Mouse (Mus musculus) intestine, embryonic 15.5 days (tissue): ENCODE measurements at regions not wholly inside any gene's neighbourhood (a gene's known extent, or its start where the extent isn't known, plus 50 kb on each side); places are given as distances from the start of the nearest gene placed in this dataset.
A peak's percentile ranks its signal among the peaks of the same experiment; 100 is the strongest.

Source experiments
- ATAC-seq: fragments of 200-750 bp; cut with Nextera tagmentation; 2 replicates; pipeline ENCODE4 v1.8.0; 2017; ENCODE audit warnings: moderate TSS enrichment, moderate library complexity
- H3K27ac ChIP-seq: fragments of 300-500 bp; sonication (generic); 2 replicates; pipeline ENCODE4 v1.5.1; 2015; ENCODE audit warnings: mild to moderate bottlenecking, inconsistent platforms
- H3K27me3 ChIP-seq: fragments of 300-500 bp; sonication (generic); replicated peaks from 2 replicates; pipeline ENCODE4 v1.6.1; 2015; ENCODE audit warnings: inconsistent platforms
- H3K36me3 ChIP-seq: fragments of 300-500 bp; sonication (generic); 2 replicates; pipeline ENCODE4 v1.6.1; 2015; ENCODE audit warnings: inconsistent platforms
- H3K4me1 ChIP-seq: fragments of 300-500 bp; sonication (generic); replicated peaks from 2 replicates; pipeline ENCODE4 v1.6.1; 2015; ENCODE audit warnings: inconsistent platforms
- H3K4me2 ChIP-seq: fragments of 300-500 bp; sonication (generic); replicated peaks from 2 replicates; pipeline ENCODE4 v1.6.1; 2015; ENCODE audit warnings: mild to moderate bottlenecking, inconsistent platforms
- H3K4me3 ChIP-seq: fragments of 300-500 bp; sonication (generic); replicated peaks from 2 replicates; pipeline ENCODE4 v1.5.1; 2015; ENCODE audit warnings: inconsistent platforms
- H3K9ac ChIP-seq: fragments of 300-500 bp; sonication (generic); 2 replicates; pipeline ENCODE4 v1.6.1; 2015; ENCODE audit warnings: inconsistent platforms
- H3K9me3 ChIP-seq: fragments of 300-500 bp; sonication (generic); 2 replicates; pipeline ENCODE4 v1.6.1; 2016; ENCODE audit warnings: inconsistent platforms
- WGBS: fragments of 180-500 bp; shearing (Covaris S2); methylation state at CpG from one replicate; pipeline ENCODE4 v1.1.7; 2015; 5-methylcytosine and 5-hydroxymethylcytosine counted together

- 82% methylated on average over 7 of the region's 7 CpGs for WGBS
- no peak overlapping the region for H3K4me2 ChIP-seq
- no peaks in the 10 kb centered on the region for H3K9me3 ChIP-seq
- no peaks in the 10 kb centered on the region for H3K27me3 ChIP-seq
- no peak overlapping the region for H3K27ac ChIP-seq
- H3K4me1 ChIP-seq: no peaks in the 10 kb centered on the region
- no peaks in the 10 kb centered on the region for H3K36me3 ChIP-seq
- peak; percentile 75 for ATAC-seq
- no peak overlapping the region for H3K9ac ChIP-seq
- no peak overlapping the region for H3K4me3 ChIP-seq
Observed at GRCm38 (mm10) chr10:125802923-125803583, 162.9 kb upstream of the Lrig3 start.

- Histone ChIP-seq H3K9me3 (no peaks in the 10 kb centered on the region), H3K36me3 (no peaks in the 10 kb centered on the region), H3K27ac (no peak overlapping the region), H3K4me3 (no peak overlapping the region), H3K4me2 (no peak overlapping the region), H3K9ac (no peak overlapping the region), H3K27me3 (no peaks in the 10 kb centered on the region), H3K4me1 (no peaks in the 10 kb centered on the region; the same call in 1 of the 2 replicates)
- peak; percentile 31; the same call in 1 of the 2 replicates for ATAC-seq
- 56% methylated on average over 8 of the region's 8 CpGs for WGBS
Observed at GRCm38 (mm10) chr10:125809763-125810361, 156.1 kb upstream of the Lrig3 start.

- Histone ChIP-seq H3K4me1 (no peaks in the 10 kb centered on the region; the same call in 1 of the 2 replicates), H3K4me3 (no peak overlapping the region), H3K9ac (no peak overlapping the region), H3K27me3 (no peaks in the 10 kb centered on the region), H3K36me3 (no peaks in the 10 kb centered on the region), H3K27ac (no peak overlapping the region), H3K9me3 (no peaks in the 10 kb centered on the region), H3K4me2 (no peak overlapping the region)
- no peak for ATAC-seq
- WGBS: 35% methylated on average over 3 of the region's 3 CpGs
Observed at GRCm38 (mm10) chr10:125810590-125810989, 155.4 kb upstream of the Lrig3 start.

GRCm38 (mm10) chr10:125814191-125814887 is 151.6 kb upstream of the Lrig3 start:
- H3K9ac ChIP-seq: no peak overlapping the region
- H3K27ac ChIP-seq: peak overlapping the region; percentile 63
- 37% methylated on average over 7 of the region's 7 CpGs for WGBS
- H3K27me3 ChIP-seq: no peaks in the 10 kb centered on the region
- H3K4me2 ChIP-seq: no peak overlapping the region
- no peaks in the 10 kb centered on the region; the same call in 1 of the 2 replicates for H3K4me1 ChIP-seq
- ATAC-seq: no peak
- no peaks in the 10 kb centered on the region for H3K9me3 ChIP-seq
- H3K36me3 ChIP-seq: no peaks in the 10 kb centered on the region
- H3K4me3 ChIP-seq: no peak overlapping the region

GRCm38 (mm10) chr10:125832134-125832533 is 133.8 kb upstream of the Lrig3 start:
- no peaks in the 10 kb centered on the region for H3K27me3 ChIP-seq
- peak; percentile 75 for ATAC-seq
- 56% methylated on average over 5 of the region's 5 CpGs for WGBS
- no peak overlapping the region for H3K9ac ChIP-seq
- no peaks in the 10 kb centered on the region for H3K4me1 ChIP-seq
- no peak overlapping the region for H3K4me3 ChIP-seq
- no peak overlapping the region for H3K4me2 ChIP-seq
- no peaks in the 10 kb centered on the region for H3K9me3 ChIP-seq
- H3K36me3 ChIP-seq: no peaks in the 10 kb centered on the region
- H3K27ac ChIP-seq: no peak overlapping the region

GRCm38 (mm10) chr10:125832764-125833163 is 133.2 kb upstream of the Lrig3 start:
- H3K27ac ChIP-seq: no peak overlapping the region
- no peaks in the 10 kb centered on the region for H3K36me3 ChIP-seq
- no peaks in the 10 kb centered on the region for H3K27me3 ChIP-seq
- no peak overlapping the region for H3K4me3 ChIP-seq
- no peaks in the 10 kb centered on the region for H3K9me3 ChIP-seq
- no peak overlapping the region for H3K9ac ChIP-seq
- ATAC-seq: no peak
- WGBS: 80% methylated on average over 7 of the region's 7 CpGs
- H3K4me2 ChIP-seq: no peak overlapping the region
- H3K4me1 ChIP-seq: no peaks in the 10 kb centered on the region

- Histone ChIP-seq H3K27ac (no peak overlapping the region), H3K9me3 (no peaks in the 10 kb centered on the region), H3K27me3 (no peaks in the 10 kb centered on the region), H3K4me1 (no peaks in the 10 kb centered on the region), H3K4me3 (no peak overlapping the region), H3K36me3 (no peaks in the 10 kb centered on the region), H3K4me2 (no peak overlapping the region), H3K9ac (no peak overlapping the region)
- no peak for ATAC-seq
- 80% methylated on average over 4 of the region's 4 CpGs for WGBS
Observed at GRCm38 (mm10) chr10:125833989-125834388, 132.0 kb upstream of the Lrig3 start.

- H3K4me2 ChIP-seq: no peak overlapping the region
- H3K36me3 ChIP-seq: no peaks in the 10 kb centered on the region
- no peak overlapping the region for H3K27ac ChIP-seq
- no peak overlapping the region for H3K9ac ChIP-seq
- WGBS: 80% methylated on average over 11 of the region's 11 CpGs
- no peaks in the 10 kb centered on the region for H3K4me1 ChIP-seq
- H3K27me3 ChIP-seq: no peaks in the 10 kb centered on the region
- ATAC-seq: no peak
- H3K4me3 ChIP-seq: no peak overlapping the region
- H3K9me3 ChIP-seq: no peaks in the 10 kb centered on the region
Observed at GRCm38 (mm10) chr10:125838982-125839381, 127.0 kb upstream of the Lrig3 start.

- H3K27ac ChIP-seq: no peak overlapping the region
- H3K27me3 ChIP-seq: no peaks in the 10 kb centered on the region
- H3K9me3 ChIP-seq: no peaks in the 10 kb centered on the region
- 0 out of 2 replicates have a peak, but pooled peaks cover 2% of the 10 kb centered on the region for H3K4me1 ChIP-seq
- H3K4me3 ChIP-seq: no peak overlapping the region
- H3K4me2 ChIP-seq: no peak overlapping the region
- ATAC-seq: no peak
- H3K36me3 ChIP-seq: no peaks in the 10 kb centered on the region
- H3K9ac ChIP-seq: no peak overlapping the region
- WGBS: 37% methylated on average over 5 of the region's 5 CpGs
Observed at GRCm38 (mm10) chr10:125839621-125840141, 126.3 kb upstream of the Lrig3 start.

- Histone ChIP-seq H3K4me3 (no peak overlapping the region), H3K27me3 (no peaks in the 10 kb centered on the region)
- whole genome bisulfite sequencing: 87% methylated on average over 1 of the region's 1 CpGs
Observed at GRCm38 (mm10) chr10:125840388-125840787, 125.6 kb upstream of the Lrig3 start.

GRCm38 (mm10) chr10:125844336-125844865 is 121.6 kb upstream of the Lrig3 start:
- WGBS: 27% methylated on average over 9 of the region's 9 CpGs
- Histone ChIP-seq H3K9ac (no peak overlapping the region), H3K36me3 (no peaks in the 10 kb centered on the region), H3K27me3 (no peaks in the 10 kb centered on the region), H3K9me3 (no peaks in the 10 kb centered on the region), H3K4me2 (no peak overlapping the region), H3K4me3 (no peak overlapping the region), H3K4me1 (peaks cover 7% of the 10 kb centered on the region; the same call in 1 of the 2 replicates), H3K27ac (no peak overlapping the region)
- ATAC-seq: no peak

More at GRCm38 (mm10) chr10:125840388-125840787, 125.6 kb upstream of the Lrig3 start:
- Histone ChIP-seq H3K4me1 (peaks cover 7% of the 10 kb centered on the region; the same call in 1 of the 2 replicates), H3K9me3 (no peaks in the 10 kb centered on the region), H3K36me3 (no peaks in the 10 kb centered on the region), H3K9ac (no peak overlapping the region), H3K4me2 (no peak overlapping the region), H3K27ac (no peak overlapping the region)
- no peak for ATAC-seq

GRCm38 (mm10) chr10:125845014-125845514 is 120.9 kb upstream of the Lrig3 start:
- 3% methylated on average over 19 of the region's 19 CpGs for WGBS
- H3K36me3 ChIP-seq: no peaks in the 10 kb centered on the region
- peak overlapping the region; percentile 56 for H3K4me2 ChIP-seq
- no peak overlapping the region; the same call in 1 of the 2 replicates for H3K4me3 ChIP-seq
- no peaks in the 10 kb centered on the region for H3K27me3 ChIP-seq
- no peak overlapping the region for H3K9ac ChIP-seq
- no peak overlapping the region for H3K27ac ChIP-seq
- peaks cover 7% of the 10 kb centered on the region; the same call in 1 of the 2 replicates for H3K4me1 ChIP-seq
- peak; percentile 78 for ATAC-seq
- no peaks in the 10 kb centered on the region for H3K9me3 ChIP-seq
